Mouse (Mus musculus) forebrain, postnatal 0 days (tissue): Measurements from ENCODE around the gene Tff3. TPM values are rescaled to one million over a fixed set of nuclear protein-coding genes. Genes with fewer than 3 reads are reported as not detected.

Experiments used
- ATAC-seq: fragments of 200-750 bp; cut with Nextera tagmentation; 2 replicates; pipeline ENCODE4 v1.8.0; 2017; ENCODE audit warnings: mild to moderate bottlenecking, moderate library complexity
- DNase-seq: peaks from one replicate; pipeline ENCODE4 v3.0.0-alpha.2; 2015
- H3K27ac ChIP-seq: fragments of 300-500 bp; sonication (generic); 2 replicates; pipeline ENCODE4 v1.5.1; 2014; ENCODE audit warnings: low read depth, mild to moderate bottlenecking, antibody characterized with exemption, low read length, moderate library complexity, mixed read lengths
- H3K27me3 ChIP-seq: fragments of 300-500 bp; sonication (generic); 2 replicates; pipeline ENCODE4 v1.6.1; 2014; ENCODE audit warnings: mild to moderate bottlenecking, low read length, mixed read lengths; ENCODE audit not compliant: insufficient read depth
- H3K36me3 ChIP-seq: fragments of 300-500 bp; sonication (generic); 2 replicates; pipeline ENCODE4 v1.6.1; 2014; ENCODE audit warnings: mild to moderate bottlenecking, moderate library complexity; ENCODE audit not compliant: insufficient read depth
- H3K4me1 ChIP-seq: fragments of 300-500 bp; sonication (generic); 2 replicates; pipeline ENCODE4 v1.6.1; 2014; ENCODE audit warnings: antibody characterized with exemption; ENCODE audit not compliant: insufficient read depth
- H3K4me2 ChIP-seq: fragments of 300-500 bp; sonication (generic); 2 replicates; pipeline ENCODE4 v1.6.1; 2014; ENCODE audit warnings: low read depth, mild to moderate bottlenecking, moderate library complexity
- H3K4me3 ChIP-seq: fragments of 300-500 bp; sonication (generic); 2 replicates; pipeline ENCODE4 v1.5.1; 2014; ENCODE audit warnings: low read depth, low read length, mixed read lengths
- H3K9ac ChIP-seq: fragments of 300-500 bp; sonication (generic); 2 replicates; pipeline ENCODE4 v1.6.1; 2014; ENCODE audit warnings: mild to moderate bottlenecking
- H3K9me3 ChIP-seq: fragments of 300-500 bp; sonication (generic); 2 replicates; pipeline ENCODE4 v1.6.1; 2016; ENCODE audit warnings: low read length
- CTCF ChIP-seq: sonication (generic); IDR thresholded peaks from 2 replicates; pipeline ENCODE4 v1.5.1; 2016; ENCODE audit warnings: antibody characterized with exemption, control low read depth, low read depth
- WGBS: fragments of 180-500 bp; shearing (Covaris S2); extraction: QIAGEN DNeasy Blood & Tissue Kit; methylation state at CpG from one replicate; pipeline ENCODE4 v1.1.7; 2014; 5-methylcytosine and 5-hydroxymethylcytosine counted together
- polyA plus RNA-seq: library from polyadenylated mRNA; unstranded; fragments of >200 nt; fragmentation: Nextera tagmentation; extraction: Ambion mirVana; gene quantifications from 2 replicates; pipeline ENCODE4 v1.2.1, GENCODE M21; 2015
- total RNA-seq: library from RNA; depleted of rRNA; stranded (reverse); fragments of >200 nt; gene quantifications from 2 replicates; pipeline ENCODE4 v1.2.3, GENCODE M21; 2014; rRNA removed

The Tff3 gene
- total and polyA plus RNA-seq, 2 experiments from 2014 or later = 0.35 TPM; not detected in 1

- H3K4me1 ChIP-seq = peaks cover 17% of the 10 kb centered on the region
- no peak overlapping the region for H3K4me3 ChIP-seq
- no peak for TF ChIP-seq CTCF
- DNase-seq (no peak), ATAC-seq (no peak)
- WGBS = 82% methylated on average over 5 of the region's 5 CpGs
- H3K27ac ChIP-seq = no peak overlapping the region
- no peaks in the 10 kb centered on the region for H3K9me3 ChIP-seq
- H3K27me3 ChIP-seq = no peaks in the 10 kb centered on the region
- H3K4me2 ChIP-seq = no peak overlapping the region
- no peak overlapping the region for H3K9ac ChIP-seq
- H3K36me3 ChIP-seq = no peaks in the 10 kb centered on the region
Measured at GRCm38 (mm10) chr17:31077561-31077960, 51.9 kb downstream of the Tff3 start.

GRCm38 (mm10) chr17:31075471-31075870, 54.0 kb downstream of the Tff3 start:
- H3K4me2 ChIP-seq = no peak overlapping the region
- DNase-seq (no peak), ATAC-seq (no peak)
- TF ChIP-seq CTCF = no peak
- H3K27ac ChIP-seq = no peak overlapping the region
- H3K4me1 ChIP-seq = peaks cover 31% of the 10 kb centered on the region
- H3K4me3 ChIP-seq = no peak overlapping the region
- H3K9me3 ChIP-seq = no peaks in the 10 kb centered on the region
- 93% methylated on average over 5 of the region's 5 CpGs for WGBS
- no peaks in the 10 kb centered on the region for H3K27me3 ChIP-seq
- H3K9ac ChIP-seq = no peak overlapping the region
- H3K36me3 ChIP-seq = no peaks in the 10 kb centered on the region

Other genes with a start within 250 kb of the Tff3 start
- 0.69 and 1.7 TPM in 2 replicates for gene Glp1r, start 227.8 kb downstream of the Tff3 start, total RNA-seq
- 0.19 and 0.34 TPM in 2 replicates for gene Glp1r, start 227.8 kb downstream of the Tff3 start, polyA plus RNA-seq
- gene Umodl1, start 175.0 kb downstream of the Tff3 start, total RNA-seq = 0.05 TPM in 1 of 2 replicates, not detected in the other
- gene Umodl1, start 175.0 kb downstream of the Tff3 start, polyA plus RNA-seq = 0.09 and 0.10 TPM in 2 replicates
- 16.8 and 24.2 TPM in 2 replicates for gene Abcg1, start 72.0 kb downstream of the Tff3 start, total RNA-seq
- gene Abcg1, start 72.0 kb downstream of the Tff3 start, polyA plus RNA-seq = 11.1 and 16.1 TPM in 2 replicates
- gene Tff2, start 14.6 kb upstream of the Tff3 start, total RNA-seq = not detected in 2 replicates
- gene Tff2, start 14.6 kb upstream of the Tff3 start, polyA plus RNA-seq = not detected in 2 replicates
- not detected in 2 replicates for gene Tff1, start 35.6 kb upstream of the Tff3 start, total RNA-seq
- gene Tff1, start 35.6 kb upstream of the Tff3 start, polyA plus RNA-seq = not detected in 2 replicates
- not detected in 2 replicates for gene Tmprss3, start 69.3 kb upstream of the Tff3 start, total RNA-seq
- gene Tmprss3, start 69.3 kb upstream of the Tff3 start, polyA plus RNA-seq = not detected in 2 replicates
- 0.14 and 0.54 TPM in 2 replicates for gene Ubash3a, start 78.2 kb upstream of the Tff3 start, total RNA-seq
- not detected in 2 replicates for gene Ubash3a, start 78.2 kb upstream of the Tff3 start, polyA plus RNA-seq
- 2.8 and 6.0 TPM in 2 replicates for gene Rsph1, start 147.7 kb upstream of the Tff3 start, total RNA-seq
- gene Rsph1, start 147.7 kb upstream of the Tff3 start, polyA plus RNA-seq = 6.9 and 11.3 TPM in 2 replicates
- gene Slc37a1, start 157.1 kb upstream of the Tff3 start, total RNA-seq = 10.0 and 15.3 TPM in 2 replicates
- gene Slc37a1, start 157.1 kb upstream of the Tff3 start, polyA plus RNA-seq = 4.7 and 6.7 TPM in 2 replicates